Mouse (Mus musculus): ENCODE data around the gene Dydc1.

The Dydc1 gene

GRCm38 (mm10) chr14:41098726-41099125, 26.0 kb downstream of the Dydc1 start:
- DNase-seq (ENCODE audit: low read depth, low spot score): no peak

- no peak for DNase-seq (ENCODE audit: low read depth, low spot score)
Measured at GRCm38 (mm10) chr14:41100712-41101111, 28.0 kb downstream of the Dydc1 start.

- no peak for DNase-seq (ENCODE audit: low read depth, low spot score)
Measured at GRCm38 (mm10) chr14:41101242-41101641, 28.5 kb downstream of the Dydc1 start.

GRCm38 (mm10) chr14:41102269-41102668, 29.6 kb downstream of the Dydc1 start:
- DNase-seq (ENCODE audit: low read depth, low spot score): no peak

GRCm38 (mm10) chr14:41104853-41105444, 32.2 kb downstream of the Dydc1 start, which contains the start of gene Mat1a:
Mat1a (plus strand) TSS chr14:41105035.
- DNase-seq (ENCODE audit: low read depth, low spot score): peak; percentile 9

- DNase-seq (ENCODE audit: low read depth, low spot score): no peak
Measured at GRCm38 (mm10) chr14:41111031-41111668, 38.4 kb downstream of the Dydc1 start.

GRCm38 (mm10) chr14:41112944-41113343, 40.2 kb downstream of the Dydc1 start:
- no peak for DNase-seq (ENCODE audit: low read depth, low spot score)

GRCm38 (mm10) chr14:41116271-41116670, 43.6 kb downstream of the Dydc1 start:
- DNase-seq (ENCODE audit: low read depth, low spot score): no peak

GRCm38 (mm10) chr14:41124683-41125082, 52.0 kb downstream of the Dydc1 start:
- DNase-seq (ENCODE audit: low read depth, low spot score): no peak

- peak; percentile 73 for DNase-seq (ENCODE audit: low read depth, low spot score)
Measured at GRCm38 (mm10) chr14:41127997-41128396, 55.3 kb downstream of the Dydc1 start.

GRCm38 (mm10) chr14:41131540-41131939, 58.8 kb downstream of the Dydc1 start, which contains the start of gene Sftpa1:
Sftpa1 (plus strand) TSS chr14:41131782.
- no peak for DNase-seq (ENCODE audit: low read depth, low spot score)

- DNase-seq (ENCODE audit: low read depth, low spot score): no peak
Measured at GRCm38 (mm10) chr14:41137006-41137405, 64.3 kb downstream of the Dydc1 start.

- DNase-seq (ENCODE audit: low read depth, low spot score): no peak
Measured at GRCm38 (mm10) chr14:41140686-41141085, 68.0 kb downstream of the Dydc1 start.
